Mouse (Mus musculus): ENCODE measurements around the gene Gtse1. TPM values are rescaled to one million over a fixed set of nuclear protein-coding genes. Genes with fewer than 3 reads are reported as not detected.

The Gtse1 gene
- polyA plus RNA-seq, 1 experiment from 2014 or later = 45.7 TPM

GRCm38 (mm10) chr15:85919191-85919891, 59.8 kb downstream of the Gtse1 start:
- no peaks in the 10 kb centered on the region for H3K36me3 ChIP-seq (ENCODE audit: control insufficient read depth, insufficient read depth, low read length)
- no peak overlapping the region for H3K9ac ChIP-seq (ENCODE audit: low read length)
- ATAC-seq (ENCODE audit: insufficient number of reproducible peaks, low FRiP score, low TSS enrichment, low read depth) = no peak
- H3K9me3 ChIP-seq (ENCODE audit: control insufficient read depth, low read length) = peaks cover 2% of the 10 kb centered on the region; the same call in 1 of the 2 replicates
- H3K4me1 ChIP-seq (ENCODE audit: control insufficient read depth, insufficient read depth, low read length) = peaks cover 3% of the 10 kb centered on the region; the same call in 1 of the 2 replicates
- no peak overlapping the region for H3K4me3 ChIP-seq (ENCODE audit: low read depth, low read length)
- no peak overlapping the region for H3K27ac ChIP-seq (replicated peaks; ENCODE audit: low read depth, low read length)
- H3K27me3 ChIP-seq (ENCODE audit: control insufficient read depth, insufficient read depth, low read length) = no peaks in the 10 kb centered on the region
- 63% methylated on average over 8 of the region's 8 CpGs for WGBS
- no peak overlapping the region for H3K4me2 ChIP-seq (ENCODE audit: low read depth, severe bottlenecking)
- DNase-seq (ENCODE audit: low spot score) = no peak

GRCm38 (mm10) chr15:85919892-85920248, 60.3 kb downstream of the Gtse1 start:
- no peak overlapping the region for H3K4me2 ChIP-seq (ENCODE audit: low read depth, severe bottlenecking)
- no peak overlapping the region for H3K9ac ChIP-seq (ENCODE audit: low read length)
- H3K4me3 ChIP-seq (ENCODE audit: low read depth, low read length) = no peak overlapping the region
- no peak overlapping the region for H3K27ac ChIP-seq (replicated peaks; ENCODE audit: low read depth, low read length)
- peaks cover 3% of the 10 kb centered on the region; the same call in 1 of the 2 replicates for H3K4me1 ChIP-seq (ENCODE audit: control insufficient read depth, insufficient read depth, low read length)
- no peaks in the 10 kb centered on the region for H3K36me3 ChIP-seq (ENCODE audit: control insufficient read depth, insufficient read depth, low read length)
- peaks cover 2% of the 10 kb centered on the region; the same call in 1 of the 2 replicates for H3K9me3 ChIP-seq (ENCODE audit: control insufficient read depth, low read length)
- ATAC-seq (ENCODE audit: insufficient number of reproducible peaks, low FRiP score, low TSS enrichment, low read depth) = no peak
- WGBS = 85% methylated on average over 8 of the region's 8 CpGs
- H3K27me3 ChIP-seq (ENCODE audit: control insufficient read depth, insufficient read depth, low read length) = no peaks in the 10 kb centered on the region
- DNase-seq (ENCODE audit: low spot score) = no peak

GRCm38 (mm10) chr15:85921855-85922254, 62.3 kb downstream of the Gtse1 start:
- WGBS = 92% methylated on average over 11 of the region's 11 CpGs
- Histone ChIP-seq H3K4me2 (ENCODE audit: low read depth, severe bottlenecking) (no peak overlapping the region), H3K9ac (ENCODE audit: low read length) (no peak overlapping the region), H3K27ac (replicated peaks; ENCODE audit: low read depth, low read length) (no peak overlapping the region), H3K9me3 (ENCODE audit: control insufficient read depth, low read length) (no peaks in the 10 kb centered on the region), H3K27me3 (ENCODE audit: control insufficient read depth, insufficient read depth, low read length) (no peaks in the 10 kb centered on the region), H3K36me3 (ENCODE audit: control insufficient read depth, insufficient read depth, low read length) (no peaks in the 10 kb centered on the region), H3K4me3 (ENCODE audit: low read depth, low read length) (no peak overlapping the region), H3K4me1 (ENCODE audit: control insufficient read depth, insufficient read depth, low read length) (peaks cover 3% of the 10 kb centered on the region; the same call in 1 of the 2 replicates)
- ATAC-seq (ENCODE audit: insufficient number of reproducible peaks, low FRiP score, low TSS enrichment, low read depth) = no peak
- no peak for DNase-seq (ENCODE audit: low spot score)

Other genes with a start within 250 kb of the Gtse1 start
- gene Ppara, start 124.8 kb upstream of the Gtse1 start, polyA plus RNA-seq (2014; fragmentation: Nextera tagmentation; extraction: Ambion mirVana) = 0.91 and 1.0 TPM in 2 replicates
- gene Cdpf1, start 48.0 kb upstream of the Gtse1 start, polyA plus RNA-seq (2014; fragmentation: Nextera tagmentation; extraction: Ambion mirVana) = 26.3 and 28.7 TPM in 2 replicates
- 0.14 and 0.21 TPM in 2 replicates for gene Pkdrej, start 38.0 kb upstream of the Gtse1 start, polyA plus RNA-seq (2014; fragmentation: Nextera tagmentation; extraction: Ambion mirVana)
- gene Ttc38, start 27.4 kb upstream of the Gtse1 start, polyA plus RNA-seq (2014; fragmentation: Nextera tagmentation; extraction: Ambion mirVana) = 3.7 and 4.1 TPM in 2 replicates
- 36.8 and 38.5 TPM in 2 replicates for gene Trmu, start 19.6 kb downstream of the Gtse1 start, polyA plus RNA-seq (2014; fragmentation: Nextera tagmentation; extraction: Ambion mirVana)
- gene Celsr1, start 174.0 kb downstream of the Gtse1 start, polyA plus RNA-seq (2014; fragmentation: Nextera tagmentation; extraction: Ambion mirVana) = 1.6 and 1.9 TPM in 2 replicates
- gene Gramd4, start 197.9 kb downstream of the Gtse1 start, polyA plus RNA-seq (2014; fragmentation: Nextera tagmentation; extraction: Ambion mirVana) = 8.4 and 9.0 TPM in 2 replicates

Data from limb, embryonic 11.5 days (tissue).